Mouse (Mus musculus) bone marrow macrophage, adult 2 months (primary cell): ENCODE measurements around the gene Opn4. TPM values are rescaled to one million over a fixed set of nuclear protein-coding genes. Genes with fewer than 3 reads are reported as not detected.

Experiments used
- H3K27ac ChIP-seq: 2 replicates; pipeline ENCODE4 v1.5.1; 2012; ENCODE audit warnings: low read depth, low read length; ENCODE audit not compliant: insufficient read depth
- H3K4me1 ChIP-seq: 2 replicates; pipeline ENCODE4 v1.6.1; 2012; ENCODE audit warnings: low read length; ENCODE audit not compliant: control insufficient read depth, insufficient read depth
- H3K4me3 ChIP-seq: 2 replicates; pipeline ENCODE4 v1.5.1; 2012; ENCODE audit warnings: mild to moderate bottlenecking, low read length, moderate library complexity; ENCODE audit not compliant: insufficient read depth
- CTCF ChIP-seq: IDR thresholded peaks from 2 replicates; pipeline ENCODE4 v1.5.1; 2012; ENCODE audit warnings: low read depth, mild to moderate bottlenecking, low read length, moderate library complexity
- POLR2A ChIP-seq: IDR thresholded peaks from 2 replicates; pipeline ENCODE4 v1.6.1; 2012; ENCODE audit warnings: mild to moderate bottlenecking, low read depth, low read length, borderline replicate concordance
- polyA plus RNA-seq: library from polyadenylated mRNA; stranded (reverse); fragments of >200 nt; gene quantifications from 2 replicates; pipeline ENCODE4 v1.2.4, GENCODE M21; 2012; ENCODE audit not compliant: missing spikeins, insufficient read depth, insufficient read length

The Opn4 gene
- polyA plus RNA-seq, result not detected in 2 replicates

- TF ChIP-seq POLR2A (no peak), CTCF (no peak)
- H3K4me3 ChIP-seq, result no peak within 1 kb of the TSS
- no peaks in the 10 kb centered on the region for H3K4me1 ChIP-seq
- H3K27ac ChIP-seq, result no peak within 1 kb of the TSS
Observed at GRCm38 (mm10) chr14:34599941-34600340, at the start of gene Opn4. TSS of gene Opn4 (minus strand) at chr14:34600142.

DNA sequence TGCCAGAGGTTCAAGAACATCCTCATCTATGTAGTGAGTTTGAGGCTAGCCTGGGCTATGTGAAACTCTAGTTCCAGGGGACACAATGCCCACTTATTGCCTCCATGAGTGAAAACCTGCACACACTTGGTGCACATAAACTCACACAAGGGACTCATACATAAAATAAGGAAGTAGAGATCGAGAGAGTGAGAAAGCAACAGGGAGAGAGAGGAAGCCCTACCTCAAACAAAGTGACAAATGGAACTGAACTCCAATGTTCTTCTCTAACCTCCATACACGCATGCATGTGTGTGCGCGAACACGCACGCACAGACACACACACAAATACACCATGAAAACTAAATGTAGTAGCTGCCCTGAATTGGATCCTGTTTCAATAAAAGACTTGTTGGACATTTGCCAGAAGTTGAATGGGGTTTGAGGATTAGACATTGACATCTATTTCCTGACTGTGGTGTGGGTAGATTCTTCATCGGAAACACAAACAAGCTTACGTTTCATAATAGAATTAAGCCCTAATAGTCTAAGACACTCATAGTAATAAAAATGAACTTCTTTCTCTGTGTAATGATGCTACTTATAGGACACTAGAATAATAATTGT is 48.0 kb upstream of the Opn4 start:
- TF ChIP-seq POLR2A (no peak), CTCF (no peak)
- Histone ChIP-seq H3K4me1 (peaks cover 9% of the 10 kb centered on the region), H3K4me3 (no peak overlapping the region), H3K27ac (no peak overlapping the region)

DNA sequence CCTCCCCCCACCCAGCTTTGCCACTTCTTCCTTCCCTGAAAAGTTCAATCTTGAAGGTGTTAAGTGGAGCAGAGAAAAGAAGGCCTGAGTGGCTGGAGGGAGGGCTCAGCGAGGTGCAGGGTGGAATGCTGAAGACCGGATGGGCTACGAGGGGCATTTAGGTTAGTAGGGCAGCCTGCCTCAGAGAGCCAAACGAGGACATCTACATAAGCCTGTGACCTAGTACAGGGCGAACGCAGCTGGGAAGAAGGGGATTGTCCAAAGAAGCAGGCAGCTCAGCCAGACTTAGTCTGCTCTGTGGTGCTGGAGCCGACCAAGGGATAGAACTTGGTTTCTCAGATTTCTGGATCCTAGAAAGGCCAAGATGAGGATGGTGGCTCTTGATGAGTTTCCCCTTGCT is 44.2 kb upstream of the Opn4 start:
- Histone ChIP-seq H3K4me1 (peaks cover 9% of the 10 kb centered on the region), H3K27ac (no peak overlapping the region), H3K4me3 (no peak overlapping the region)
- TF ChIP-seq POLR2A, result no peak
- no peak for TF ChIP-seq CTCF

- Histone ChIP-seq H3K27ac (no peak overlapping the region), H3K4me3 (no peak overlapping the region), H3K4me1 (0 out of 2 replicates have a peak, but pooled peaks cover 2% of the 10 kb centered on the region)
- TF ChIP-seq CTCF, result no peak
- no peak for TF ChIP-seq POLR2A
Observed at GRCm38 (mm10) chr14:34635721-34636120, 35.8 kb upstream of the Opn4 start.

DNA sequence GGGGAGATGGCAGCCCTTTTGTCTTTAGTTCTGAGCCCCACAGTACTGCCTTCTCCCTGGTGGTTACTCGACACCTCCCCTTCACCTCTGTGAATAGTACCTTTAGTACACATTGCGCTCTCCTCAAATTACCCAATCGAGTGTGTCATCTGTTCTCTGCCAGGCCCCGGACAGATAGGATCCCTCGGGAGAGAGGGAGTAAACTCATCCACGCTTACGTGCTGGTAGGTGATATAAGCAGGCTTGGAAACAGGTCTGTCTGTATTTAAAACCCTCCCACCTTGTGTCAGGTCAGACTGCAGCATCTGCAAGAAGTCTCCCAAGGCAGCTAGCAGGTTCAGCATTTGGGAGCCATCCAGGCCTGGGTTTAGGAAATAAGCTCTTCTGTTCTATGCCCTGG is 35.2 kb upstream of the Opn4 start:
- H3K4me1 ChIP-seq, result 0 out of 2 replicates have a peak, but pooled peaks cover 2% of the 10 kb centered on the region
- TF ChIP-seq POLR2A, result no peak
- TF ChIP-seq CTCF, result no peak
- no peak overlapping the region for H3K4me3 ChIP-seq
- no peak overlapping the region for H3K27ac ChIP-seq

DNA sequence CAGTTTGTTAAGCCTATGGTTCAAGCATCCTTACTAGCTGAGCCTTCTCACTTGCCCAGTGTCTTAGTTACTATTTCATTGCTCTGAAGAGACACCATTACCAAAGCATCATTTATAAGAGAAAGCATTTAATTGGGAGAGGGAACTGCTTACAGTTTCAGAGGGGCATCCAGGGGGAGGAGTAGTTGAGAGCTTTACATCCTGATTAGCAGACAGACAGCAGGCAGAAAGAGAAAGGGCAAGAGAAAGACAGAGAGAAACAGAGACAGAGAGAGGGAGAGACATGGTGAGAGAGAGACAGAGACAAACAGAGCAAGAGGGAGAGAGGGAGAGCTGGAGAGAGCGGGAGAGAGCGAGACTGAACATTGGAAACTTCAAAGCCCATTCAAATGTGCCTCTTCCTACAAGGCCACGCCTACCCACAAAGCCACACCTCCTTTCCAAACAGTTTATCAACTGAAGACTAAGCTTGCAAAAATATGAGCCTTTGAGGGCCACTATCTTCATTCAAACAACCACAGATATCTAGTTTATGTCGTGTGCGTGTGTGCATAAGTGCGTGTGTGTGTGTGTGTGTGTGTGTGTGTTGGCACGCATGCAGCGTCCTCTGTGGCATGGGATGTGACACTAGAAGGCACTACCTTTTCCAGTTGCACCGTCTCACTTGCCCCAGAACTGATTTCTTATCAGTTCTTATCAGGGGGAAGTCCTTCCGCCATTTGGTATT is 32.9 kb upstream of the Opn4 start:
- Histone ChIP-seq H3K4me1 (no peaks in the 10 kb centered on the region), H3K27ac (no peak overlapping the region), H3K4me3 (no peak overlapping the region)
- TF ChIP-seq POLR2A (no peak), CTCF (no peak)

- Histone ChIP-seq H3K4me3 (no peak overlapping the region), H3K27ac (no peak overlapping the region), H3K4me1 (no peaks in the 10 kb centered on the region)
- TF ChIP-seq CTCF (no peak), POLR2A (no peak)
Observed at GRCm38 (mm10) chr14:34626824-34627223, 26.9 kb upstream of the Opn4 start.

- no peak for TF ChIP-seq CTCF
- no peak for TF ChIP-seq POLR2A
- H3K4me3 ChIP-seq, result no peak overlapping the region
- no peak overlapping the region for H3K27ac ChIP-seq
- H3K4me1 ChIP-seq, result no peaks in the 10 kb centered on the region
Observed at GRCm38 (mm10) chr14:34623531-34624210, 23.7 kb upstream of the Opn4 start.

DNA sequence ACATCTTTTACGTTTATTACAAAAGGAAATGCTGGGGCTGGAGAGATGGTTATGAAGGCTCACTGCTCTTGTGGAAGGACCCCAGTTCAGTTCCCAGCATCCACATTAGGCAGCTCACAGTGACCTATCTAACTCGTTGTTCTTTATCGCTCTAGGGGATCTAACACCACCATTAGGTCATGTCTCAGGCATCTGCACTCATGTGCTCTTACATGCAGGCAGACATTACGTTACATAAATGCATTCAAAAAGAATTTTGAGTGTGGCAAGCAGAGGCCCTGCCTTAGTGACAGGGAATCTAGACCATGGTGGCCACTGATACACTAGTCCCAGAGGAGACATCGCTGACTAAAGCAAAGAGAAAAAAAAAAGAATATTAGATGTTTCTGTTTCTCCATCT is 23.1 kb upstream of the Opn4 start:
- H3K4me3 ChIP-seq, result no peak overlapping the region
- H3K27ac ChIP-seq, result no peak overlapping the region
- H3K4me1 ChIP-seq, result no peaks in the 10 kb centered on the region
- TF ChIP-seq CTCF (no peak), POLR2A (no peak)

GRCm38 (mm10) chr14:34620611-34621376 is 20.9 kb upstream of the Opn4 start:
- TF ChIP-seq POLR2A (no peak), CTCF (peak; percentile 20; the same call in 1 of the 2 replicates)
- H3K27ac ChIP-seq, result no peak overlapping the region
- no peaks in the 10 kb centered on the region for H3K4me1 ChIP-seq
- H3K4me3 ChIP-seq, result no peak overlapping the region
